Mouse (Mus musculus): ENCODE data around the gene Jade1.

The Jade1 gene

DNA sequence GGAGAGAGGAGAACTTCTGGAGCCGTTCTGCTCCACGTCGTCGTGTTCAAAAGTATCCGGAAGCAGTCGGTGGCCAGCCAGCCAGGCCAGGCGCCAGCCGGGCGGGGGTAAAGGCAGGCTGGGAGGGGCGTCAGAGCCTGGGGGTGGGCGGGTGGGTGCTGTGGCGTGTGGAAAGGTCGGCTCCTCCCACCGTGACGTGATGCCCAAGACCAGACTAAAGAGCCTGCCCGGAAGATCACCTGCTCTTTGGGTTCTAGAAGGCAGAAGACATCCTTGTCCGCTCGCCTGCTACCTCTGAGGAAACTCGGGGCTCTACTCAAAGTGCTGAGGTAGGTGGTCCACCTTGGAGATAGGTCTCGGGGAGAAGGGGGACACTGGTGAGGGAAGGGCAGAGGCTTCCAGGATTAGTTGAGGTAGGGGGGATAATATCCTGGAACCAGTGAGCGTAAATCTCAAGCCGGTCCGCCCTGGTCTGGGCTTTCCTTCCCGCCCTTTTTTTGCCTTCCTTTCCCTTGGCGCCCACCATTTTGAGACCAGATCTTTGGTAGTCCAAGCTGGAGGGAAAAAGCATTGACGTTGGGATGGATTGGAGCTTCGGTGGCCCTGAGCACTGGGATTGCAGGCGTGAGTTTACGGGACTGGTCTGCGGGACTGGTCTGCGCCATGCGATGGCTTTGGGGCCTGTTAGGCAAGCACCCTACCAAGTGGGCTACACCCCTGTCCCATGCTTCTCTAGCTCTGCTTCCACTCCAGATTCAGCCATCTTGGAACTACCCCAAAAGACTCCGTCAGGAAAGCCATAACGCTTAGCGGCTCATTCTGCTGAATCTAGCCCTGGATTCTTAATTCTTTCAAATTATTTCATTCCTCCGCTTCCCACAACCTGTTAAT lies at the start of gene Jade1:
Gene Jade1 (plus strand): TSS at position 241 of the 891 bp plus-strand sequence.
- DNase-seq (ENCODE audit: low read depth), result no peak

DNA sequence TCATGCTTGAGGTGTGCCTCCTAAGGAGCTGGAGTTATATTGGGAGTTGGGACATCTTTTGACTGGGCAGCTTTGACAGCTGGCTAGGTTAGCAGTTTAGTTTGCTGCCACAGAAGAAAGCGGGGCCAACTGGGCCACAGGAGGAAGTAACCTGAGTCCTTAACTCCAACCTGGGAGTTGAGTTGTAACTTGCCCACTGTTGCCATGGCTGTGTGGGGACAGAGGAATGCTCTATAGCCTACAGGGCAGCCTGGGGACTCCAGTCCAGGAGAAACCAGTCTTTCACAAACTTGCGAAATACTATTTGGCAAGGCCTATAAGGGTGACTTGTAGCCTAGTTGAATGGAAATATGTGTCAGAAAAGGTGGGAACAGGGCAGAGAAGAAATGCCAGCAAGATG lies 46.1 kb upstream of the Jade1 start:
- DNase-seq (ENCODE audit: low read depth), result peak; percentile 56

DNA sequence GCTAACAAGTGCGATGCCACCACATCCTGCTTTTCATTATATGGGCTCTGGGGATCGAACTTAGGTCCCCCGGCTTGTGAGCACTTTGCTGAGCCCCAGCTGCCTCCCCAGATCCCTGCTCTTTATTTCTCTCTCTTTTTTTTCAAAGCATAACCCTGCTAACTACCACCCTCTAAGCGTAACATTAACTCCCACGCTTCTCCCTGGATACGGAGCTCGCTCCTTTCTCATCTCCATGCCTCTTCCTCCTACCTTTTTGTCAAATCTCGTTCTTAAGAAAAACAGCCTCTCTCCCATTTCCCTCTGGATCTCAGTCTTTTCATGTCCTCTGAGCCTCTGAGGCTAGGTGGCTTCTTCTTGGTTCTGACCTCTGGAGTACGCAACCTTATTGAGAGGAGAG lies 45.3 kb upstream of the Jade1 start:
- DNase-seq (ENCODE audit: low read depth), result no peak

DNA sequence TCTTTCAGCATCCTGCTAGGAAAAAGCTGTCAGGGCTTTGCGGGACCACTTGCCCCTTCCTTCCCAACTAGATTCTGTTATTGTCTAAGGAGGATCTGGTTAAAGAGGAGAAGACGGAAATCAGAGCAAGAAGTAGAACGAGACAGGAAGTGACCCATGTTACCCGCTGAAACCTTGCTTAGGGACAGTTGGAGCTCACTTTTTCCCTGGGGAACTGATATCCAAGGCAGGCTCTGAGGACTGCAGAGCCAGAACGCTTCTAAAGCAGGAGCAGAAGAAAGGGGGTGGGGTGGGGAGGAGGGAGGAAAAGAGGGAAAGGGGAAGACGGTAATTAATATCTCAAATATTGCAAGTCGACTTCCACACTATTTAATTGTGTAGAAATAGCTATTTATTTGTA lies 44.8 kb upstream of the Jade1 start:
- DNase-seq (ENCODE audit: low read depth), result no peak

DNA sequence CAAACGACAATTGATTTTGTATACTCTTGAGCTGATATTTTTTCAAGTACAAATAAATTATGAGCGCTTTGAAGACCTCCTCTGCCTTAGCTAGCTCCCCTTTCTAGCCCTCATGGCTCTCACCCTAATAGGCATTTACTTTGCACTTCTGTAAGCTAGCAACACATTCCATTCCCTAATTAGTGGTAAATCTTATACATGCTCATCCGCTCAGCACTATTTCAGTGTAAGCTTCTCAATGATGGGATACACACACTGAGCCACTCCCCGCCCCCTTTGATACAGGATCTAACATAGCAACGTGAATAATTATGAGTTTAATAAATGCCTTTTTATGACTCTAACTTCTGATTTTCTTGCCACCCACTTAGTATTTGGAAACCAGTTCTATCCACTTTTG lies 41.5 kb upstream of the Jade1 start:
- DNase-seq (ENCODE audit: low read depth), result no peak

DNA sequence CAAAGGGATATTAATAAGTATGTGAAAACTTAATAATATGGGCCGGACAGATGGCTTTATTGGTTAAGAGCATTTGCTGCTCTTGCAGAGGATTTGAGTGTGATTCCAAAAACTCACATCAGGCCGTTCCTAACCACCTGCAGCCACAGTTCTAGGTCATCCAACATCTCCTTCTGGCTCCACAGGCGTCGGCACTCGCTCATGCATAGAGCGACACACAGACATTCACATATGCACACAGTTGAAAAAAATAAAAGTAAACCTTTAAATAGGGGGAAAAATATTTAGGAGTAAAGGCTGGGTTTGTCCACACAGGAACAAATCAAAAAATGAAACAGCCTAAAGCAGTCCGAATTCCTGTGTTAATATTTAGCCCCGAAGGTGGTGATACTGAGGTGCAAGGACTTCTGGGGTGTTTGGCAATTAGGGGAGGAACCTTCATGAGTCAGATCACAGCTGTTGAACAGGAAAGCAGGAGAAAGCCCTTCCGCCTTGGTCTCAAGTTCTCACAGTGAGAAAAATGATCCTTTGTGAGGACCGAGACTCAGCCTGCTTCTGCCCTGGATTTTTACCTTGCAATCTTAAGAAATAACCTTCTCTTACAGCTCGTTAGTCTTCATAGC lies 40.7 kb upstream of the Jade1 start:
- DNase-seq (ENCODE audit: low read depth), result peak; percentile 73

DNA sequence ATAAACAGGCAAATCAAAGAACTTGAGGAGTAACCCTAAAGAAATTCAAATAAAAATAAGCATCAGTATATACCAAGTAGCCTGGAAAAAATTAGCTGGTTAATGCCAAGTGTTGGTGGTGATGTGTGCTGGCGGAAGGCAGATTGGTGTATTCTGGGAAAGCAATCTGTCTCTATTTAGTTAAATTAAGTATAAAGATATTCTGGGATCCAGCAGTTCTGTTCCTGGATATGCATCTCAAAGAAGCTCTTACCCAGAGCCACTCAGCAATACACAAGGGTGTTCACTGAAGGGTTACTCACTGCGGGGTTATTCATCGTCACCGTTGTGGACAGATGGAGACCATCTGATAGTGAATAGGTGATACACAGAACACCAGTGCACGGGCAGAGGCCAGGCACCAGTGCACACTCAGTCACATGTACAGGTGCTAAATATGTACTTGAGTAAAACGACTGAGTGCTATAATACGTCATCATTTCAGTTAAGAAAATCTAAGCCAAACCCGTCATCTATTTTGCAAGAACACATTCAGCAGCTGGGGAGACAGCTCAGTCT lies 38.5 kb upstream of the Jade1 start:
- DNase-seq (ENCODE audit: low read depth), result no peak

DNA sequence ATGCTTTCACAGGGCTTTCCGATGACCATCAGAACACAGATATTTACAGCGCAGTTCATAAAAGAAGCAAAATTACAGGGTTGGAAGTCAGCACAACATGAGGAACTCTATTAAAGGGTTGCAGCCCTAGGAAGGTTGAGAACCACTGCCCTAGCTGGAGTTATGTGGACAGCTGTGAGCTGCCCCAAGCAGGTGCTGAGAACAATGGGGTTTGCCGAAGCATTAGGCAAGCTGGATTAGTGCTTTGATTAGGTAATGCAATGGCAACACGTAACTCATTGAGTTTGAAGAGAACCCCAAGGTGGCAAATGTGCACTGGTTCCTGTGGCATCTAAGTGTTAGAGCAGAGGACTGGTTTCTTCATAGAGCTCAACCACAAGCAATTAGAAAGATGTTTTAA lies 34.6 kb upstream of the Jade1 start:
- no peak for DNase-seq (ENCODE audit: low read depth)

DNA sequence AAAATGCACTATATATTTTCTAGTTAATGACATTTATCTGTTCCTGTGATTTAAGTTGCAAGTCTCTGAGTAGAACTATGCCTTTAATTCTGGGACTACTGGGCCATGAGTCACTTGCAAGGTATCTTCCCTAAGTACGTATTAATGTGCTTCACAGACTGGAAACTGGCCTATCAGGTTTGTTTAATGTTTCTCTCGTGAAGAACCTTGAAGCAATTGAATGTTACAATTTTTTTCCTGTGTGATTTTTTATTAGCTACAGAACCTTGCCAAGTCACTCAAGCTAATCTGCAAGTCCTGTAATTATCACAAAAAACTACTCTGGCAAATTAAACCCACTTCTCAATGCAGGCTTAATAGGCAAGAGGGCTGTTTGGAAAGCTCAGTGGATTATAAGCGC lies 33.8 kb upstream of the Jade1 start:
- DNase-seq (ENCODE audit: low read depth), result no peak

DNA sequence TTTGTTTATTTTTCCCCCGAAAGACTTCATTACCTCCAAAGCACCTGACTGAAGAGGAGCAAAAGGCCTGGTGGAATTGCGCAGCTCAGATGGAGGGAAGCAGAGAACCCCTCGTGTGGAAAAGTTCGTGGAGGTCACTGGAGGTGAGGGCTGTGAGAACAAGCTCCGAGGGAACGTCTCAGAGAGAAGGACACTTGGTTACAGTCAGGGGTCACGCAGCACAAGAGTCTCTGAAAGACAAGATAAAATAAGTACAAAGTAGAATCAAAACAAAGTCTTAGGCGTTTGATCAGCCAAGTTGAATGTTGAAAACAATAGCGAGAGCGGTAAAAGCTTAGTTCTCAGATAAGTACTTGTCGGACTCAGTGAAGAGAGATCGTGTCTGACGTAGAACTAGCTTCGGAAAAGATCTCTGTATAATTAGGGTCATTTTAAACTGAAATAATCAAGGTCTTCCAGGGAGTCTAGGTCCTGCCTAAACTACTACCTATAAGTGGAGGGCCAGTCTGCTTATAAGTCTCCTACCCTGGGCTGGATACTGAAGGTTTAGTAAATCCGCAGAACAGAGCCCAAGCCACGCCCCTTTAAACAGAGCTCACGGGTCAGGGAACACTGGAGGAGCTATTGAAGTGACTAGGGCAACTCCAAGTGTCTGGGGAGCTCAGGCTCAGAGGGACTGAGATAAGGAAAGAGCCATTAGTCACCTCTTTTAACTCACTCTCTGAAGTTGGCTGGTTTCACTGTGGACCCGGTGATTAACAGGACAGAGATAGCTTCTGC lies 33.1 kb upstream of the Jade1 start:
- peak; percentile 72 for DNase-seq (ENCODE audit: low read depth)

DNA sequence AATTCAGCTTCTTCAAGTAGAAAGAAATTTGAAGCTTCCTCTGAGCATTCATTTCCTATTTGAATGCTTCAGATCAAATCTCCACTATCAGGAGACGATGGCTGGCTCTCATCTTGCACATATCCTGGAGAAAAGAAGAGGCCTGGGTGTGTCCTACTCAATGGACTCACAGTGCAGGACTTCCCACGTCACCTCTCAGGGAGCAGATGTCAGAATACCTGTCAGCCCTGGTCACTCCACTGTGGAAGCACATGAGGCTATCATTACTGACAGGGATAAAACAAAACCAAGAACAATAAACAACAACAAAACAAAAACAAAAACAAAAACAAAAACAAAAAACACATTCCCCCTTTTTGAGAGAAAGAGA lies 32.5 kb upstream of the Jade1 start:
- no peak for DNase-seq (ENCODE audit: low read depth)

DNA sequence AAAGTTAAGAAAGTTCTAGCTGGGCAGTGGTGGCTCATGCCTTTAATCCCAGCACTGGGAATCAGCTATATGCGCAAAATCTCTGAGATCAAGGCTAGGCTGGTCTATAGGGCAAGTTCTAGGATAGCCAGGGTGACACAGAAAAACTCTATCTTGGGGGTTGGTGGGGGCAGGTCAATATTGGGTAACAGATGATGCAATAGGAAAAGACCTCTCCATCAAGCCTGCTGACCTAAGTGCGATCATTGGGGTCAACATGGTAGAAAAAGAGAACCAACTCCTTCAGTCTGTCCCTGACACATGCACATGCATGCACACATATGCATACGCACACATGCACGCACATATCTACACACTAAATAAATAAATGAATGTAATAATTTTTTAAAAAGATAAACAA lies 32.1 kb upstream of the Jade1 start:
- peak; percentile 36 for DNase-seq (ENCODE audit: low read depth)

DNA sequence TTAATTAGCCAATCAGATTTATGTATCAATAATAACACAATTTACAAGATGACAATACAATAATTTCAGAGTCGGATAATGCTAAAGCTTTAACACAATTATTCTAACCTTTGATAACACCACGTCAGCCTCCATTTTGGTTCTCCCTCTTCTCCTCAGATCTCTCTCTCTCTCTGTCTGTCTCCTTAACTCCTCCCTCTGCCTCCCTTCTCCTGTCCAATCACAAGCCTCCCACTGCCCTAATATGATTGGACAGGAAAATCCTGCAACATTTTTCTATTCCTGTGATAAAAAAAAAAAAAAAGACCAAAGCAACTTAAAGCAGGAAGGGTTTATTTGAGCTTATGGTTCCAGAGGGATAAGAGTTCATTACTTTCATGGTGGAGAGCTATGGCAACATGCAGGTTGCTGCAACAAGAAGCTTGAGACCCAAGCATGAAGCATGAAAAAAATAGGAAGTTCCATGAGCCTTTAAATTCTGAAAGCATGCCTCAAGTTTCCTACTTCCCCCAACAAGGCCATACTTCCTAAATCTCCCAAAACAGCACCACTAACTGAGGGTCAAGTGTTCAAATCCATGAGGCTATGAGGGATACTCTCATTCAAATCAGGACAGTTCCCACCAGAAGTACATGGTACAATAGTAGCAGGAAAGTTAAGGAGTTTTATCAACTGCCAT lies 27.1 kb upstream of the Jade1 start:
- no peak for DNase-seq (ENCODE audit: low read depth)

DNA sequence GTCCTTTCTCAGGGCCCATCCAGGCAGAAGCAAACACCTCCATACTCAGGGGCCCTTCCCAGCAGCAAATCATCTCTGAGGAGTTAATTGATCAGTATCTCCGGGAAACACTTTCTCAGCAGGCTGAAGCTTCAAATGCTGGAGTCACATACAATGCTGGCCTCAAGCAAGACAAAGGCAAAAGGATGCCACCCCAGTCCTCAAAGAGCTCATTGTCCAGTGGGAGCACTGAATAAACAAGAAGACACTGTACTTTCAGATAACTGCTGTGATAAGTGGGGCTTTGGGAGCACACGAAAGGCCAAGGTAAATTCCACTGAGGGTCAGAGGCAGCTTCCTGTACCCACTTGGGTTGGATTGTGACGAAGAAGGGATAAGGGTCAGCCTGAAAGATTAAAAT lies 25.4 kb upstream of the Jade1 start:
- no peak for DNase-seq (ENCODE audit: low read depth)

DNA sequence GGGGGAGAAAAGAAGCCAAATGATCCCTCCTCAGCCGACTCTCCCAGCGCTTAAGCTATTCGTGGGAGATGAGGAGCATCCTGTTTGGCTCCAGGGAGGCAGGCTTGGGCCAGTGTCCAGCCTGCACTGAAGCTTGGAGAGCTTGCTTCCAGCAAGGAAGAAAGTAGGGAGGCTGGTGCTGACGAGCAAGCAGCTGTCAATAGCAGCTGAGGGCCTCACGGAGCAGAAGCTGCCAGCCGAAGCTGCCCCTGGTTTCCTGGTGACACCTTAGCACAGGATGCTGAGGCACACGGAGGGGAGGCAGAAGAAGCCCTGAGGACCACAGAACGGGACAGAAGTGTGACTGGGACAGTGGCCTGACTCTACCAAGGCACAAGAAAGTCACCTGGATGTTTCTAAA lies 24.0 kb upstream of the Jade1 start:
- DNase-seq (ENCODE audit: low read depth), result no peak

DNA sequence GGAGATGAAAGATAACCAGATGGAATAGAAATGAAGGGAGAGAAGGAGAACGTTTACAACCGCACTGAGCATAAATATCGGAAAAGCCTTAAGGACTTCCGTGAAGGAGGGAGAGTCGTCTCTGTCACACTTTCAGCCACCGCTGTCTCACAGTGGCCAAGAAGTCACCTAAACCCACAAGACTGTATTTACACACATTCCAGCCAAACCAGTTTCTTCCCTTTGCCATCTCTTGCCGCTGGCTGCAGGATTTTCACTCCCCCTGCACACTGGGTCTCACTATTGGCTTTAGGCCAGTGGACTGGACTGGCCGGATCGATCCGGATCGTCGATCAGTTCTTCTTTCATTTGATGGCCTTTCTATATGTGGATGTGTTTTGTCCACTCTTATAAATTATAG lies 23.4 kb upstream of the Jade1 start:
- no peak for DNase-seq (ENCODE audit: low read depth)

DNA sequence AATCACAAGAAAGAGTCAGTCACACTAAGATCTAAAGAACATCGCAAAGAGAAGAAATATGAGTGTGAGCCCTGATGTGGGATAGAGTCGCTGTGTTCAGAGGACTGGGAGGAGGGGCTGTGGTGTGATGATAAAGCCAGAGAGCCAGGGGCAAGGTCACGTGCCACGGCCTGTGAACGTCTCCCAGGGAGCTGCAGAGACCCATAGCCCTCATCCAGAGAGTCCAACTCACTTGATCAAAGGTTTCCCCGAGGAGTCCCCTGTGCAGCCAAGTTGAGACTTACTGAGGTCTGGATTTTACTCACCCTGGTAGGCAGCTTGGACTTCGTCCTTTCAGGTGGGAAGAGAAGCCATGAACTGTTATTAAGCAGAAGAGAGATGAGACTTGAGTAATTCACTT lies 21.9 kb upstream of the Jade1 start:
- DNase-seq (ENCODE audit: low read depth), result no peak

DNA sequence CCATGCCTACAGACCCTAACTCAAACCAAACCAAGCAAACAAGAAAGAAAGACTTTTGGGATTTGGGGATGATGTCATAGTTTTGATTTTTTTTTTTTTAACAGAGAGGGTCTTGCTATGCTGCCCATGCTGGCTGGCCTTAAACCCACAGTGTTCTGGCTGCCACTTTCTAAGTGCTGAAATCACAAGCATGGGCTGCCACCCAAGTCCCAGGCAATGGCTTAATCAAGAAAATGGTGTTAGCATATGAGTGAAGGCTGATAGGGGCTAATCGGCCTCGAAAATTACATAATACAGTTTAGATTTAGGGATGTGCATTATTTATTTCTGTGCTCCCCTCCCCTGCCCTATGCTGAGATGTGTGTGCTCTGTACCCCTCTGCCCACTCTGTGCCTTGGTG lies 17.6 kb upstream of the Jade1 start:
- DNase-seq (ENCODE audit: low read depth), result no peak

DNA sequence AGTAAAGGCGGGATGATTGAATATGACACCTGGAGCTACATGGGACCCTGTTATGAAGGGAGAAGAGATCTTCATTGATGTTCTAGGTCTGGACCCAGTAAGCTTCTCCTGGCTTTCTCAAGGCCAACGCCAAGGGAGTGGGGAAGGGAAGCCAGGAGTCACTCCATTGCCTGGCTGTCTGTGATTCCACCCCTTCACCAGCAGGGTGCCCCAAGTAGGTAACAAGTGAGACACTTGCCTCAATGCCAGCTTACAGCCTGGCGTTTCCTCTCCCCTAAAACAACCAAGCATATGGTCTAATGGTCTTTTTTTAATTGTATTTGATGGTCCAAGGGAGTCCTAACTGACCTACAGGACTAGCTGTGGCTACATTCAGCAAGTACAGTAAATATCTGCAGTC lies 14.2 kb upstream of the Jade1 start:
- DNase-seq (ENCODE audit: low read depth), result peak; percentile 49

DNA sequence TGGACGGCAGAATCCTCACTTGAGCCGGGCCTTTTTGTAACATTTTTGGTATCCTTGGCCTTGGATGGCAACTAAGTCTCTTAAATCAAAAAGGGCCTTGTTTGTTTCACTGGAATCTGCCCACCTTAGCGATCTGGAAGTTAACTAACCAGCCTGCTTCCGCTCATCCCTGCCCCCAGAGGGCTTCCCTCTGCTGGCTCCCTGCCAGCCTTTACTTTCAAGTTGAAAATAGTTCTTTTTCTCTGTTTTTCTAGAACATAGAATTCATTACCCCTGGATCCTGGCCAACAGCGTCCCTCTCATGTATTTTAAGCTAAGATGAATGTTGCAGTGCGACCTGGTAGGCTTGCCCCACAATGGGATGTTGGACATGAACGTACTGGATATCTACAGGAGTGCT lies 11.1 kb upstream of the Jade1 start:
- no peak for DNase-seq (ENCODE audit: low read depth)

DNA sequence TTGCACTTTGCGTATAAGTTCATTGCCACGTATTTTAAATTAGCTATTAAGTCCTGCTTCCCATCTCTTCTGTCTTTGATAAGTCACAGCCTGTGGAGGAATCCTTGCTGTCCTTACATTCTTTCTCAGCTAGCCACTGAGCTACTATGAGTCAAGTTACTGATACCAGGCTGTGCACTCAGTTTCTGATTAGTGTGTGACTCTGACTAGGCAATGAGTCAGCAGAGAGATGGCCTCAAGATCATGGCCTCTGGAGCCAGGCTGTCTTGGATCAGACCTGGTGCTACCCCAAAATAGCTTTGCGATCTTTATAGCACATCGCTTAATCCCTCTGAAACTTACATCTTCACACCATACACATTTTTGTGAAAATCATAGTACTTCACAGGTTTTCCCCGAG lies 8.2 kb upstream of the Jade1 start:
- DNase-seq (ENCODE audit: low read depth), result peak; percentile 73

DNA sequence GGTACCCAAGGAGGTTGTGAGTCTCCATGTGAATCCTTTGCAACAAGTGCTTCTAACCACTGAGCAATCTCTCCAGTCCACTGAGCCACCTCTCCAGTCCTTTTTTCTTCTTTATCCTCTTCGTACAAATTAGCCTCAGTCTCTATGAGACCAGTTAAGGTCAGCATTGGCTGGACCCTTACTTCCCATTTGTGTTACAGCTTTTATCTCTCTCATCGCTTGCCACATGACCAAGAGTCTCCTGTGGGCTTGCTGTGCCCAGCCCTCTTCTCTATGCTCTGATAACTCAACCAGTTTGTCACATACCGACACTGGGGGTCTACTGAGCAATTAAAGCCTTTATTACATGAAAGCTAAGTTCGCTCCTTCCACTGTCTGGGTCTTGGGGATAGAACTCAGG lies 7.3 kb upstream of the Jade1 start:
- no peak for DNase-seq (ENCODE audit: low read depth)

Data from 416B (cell line).